Comparison of ENCODE assay signal across 8 mouse cellular contexts in genomic region chr5:31290521-31291360, GRCm38 (mm10). TPM values are rescaled to one million over a fixed set of nuclear protein-coding genes. Genes with fewer than 3 reads are reported as not detected.
A peak's percentile ranks its signal among the peaks of the same experiment; 100 is the strongest.
DNase-seq lines count a peak whose midpoint lies in the region; ATAC-seq and TF ChIP-seq lines count a peak whose summit lies in the region.

Gene Ift172 (minus strand): TSS chr5:31291116.

- no peaks in the 10 kb centered on the region for H3K9me3 ChIP-seq in E14TG2a.4 (ENCODE audit: low read length)
- H3K9me3 ChIP-seq in forebrain, embryonic 12.5 days = no peaks in the 10 kb centered on the region
- H3K9me3 ChIP-seq in heart, postnatal 0 days (replicated peaks; ENCODE audit: control insufficient read depth, low read length) = no peaks in the 10 kb centered on the region
- no peaks in the 10 kb centered on the region for H3K9me3 ChIP-seq in liver, embryonic 16.5 days (replicated peaks; ENCODE audit: control insufficient read depth, low read length)
- no peaks in the 10 kb centered on the region for H3K9me3 ChIP-seq in neural tube, embryonic 13.5 days

- peak; percentile 91 for ATAC-seq in forebrain, embryonic 12.5 days (ENCODE audit: low FRiP score)
- ATAC-seq in heart, postnatal 0 days (ENCODE audit: insufficient read depth, low read depth) = peak; percentile 99
- peak; percentile 98 for ATAC-seq in liver, embryonic 16.5 days (ENCODE audit: low read depth)
- ATAC-seq in neural tube, embryonic 13.5 days (ENCODE audit: low read depth) = peak; percentile 89

- H3K4me3 ChIP-seq in E14TG2a.4 (replicated peaks; ENCODE audit: low read length) = peak within 1 kb of the TSS; percentile 79
- H3K4me3 ChIP-seq in forebrain, embryonic 12.5 days (replicated peaks) = peak within 1 kb of the TSS; percentile 45
- peak within 1 kb of the TSS; percentile 59 for H3K4me3 ChIP-seq in heart, postnatal 0 days (ENCODE audit: low read depth, low read length)
- H3K4me3 ChIP-seq in liver, embryonic 16.5 days (ENCODE audit: low read depth, low read length) = peak within 1 kb of the TSS; percentile 66
- peak within 1 kb of the TSS; percentile 53 for H3K4me3 ChIP-seq in neural tube, embryonic 13.5 days
- peak within 1 kb of the TSS; percentile 83 for H3K4me3 ChIP-seq in testis, adult 2 months (ENCODE audit: control insufficient read depth, low read depth, low read length)

- H3K4me2 ChIP-seq in forebrain, embryonic 12.5 days = peak within 1 kb of the TSS; percentile 65
- H3K4me2 ChIP-seq in heart, postnatal 0 days (ENCODE audit: low read depth, low read length) = peak within 1 kb of the TSS; percentile 78
- peak within 1 kb of the TSS; percentile 90 for H3K4me2 ChIP-seq in liver, embryonic 16.5 days (ENCODE audit: low read depth, low read length)
- peak within 1 kb of the TSS; percentile 84 for H3K4me2 ChIP-seq in neural tube, embryonic 13.5 days

- no peak for TF ChIP-seq CTCF in E14TG2a.4 (conservative IDR thresholded peaks at IDR 0.05; ENCODE audit: low read length)
- no peak for TF ChIP-seq CTCF in heart, postnatal 0 days (IDR thresholded peaks at IDR 0.05; ENCODE audit: low read depth)
- no peak for TF ChIP-seq CTCF in testis, adult 2 months (IDR thresholded peaks at IDR 0.05; ENCODE audit: control insufficient read depth, insufficient read depth, insufficient replicate concordance, low read depth, low read length)

- WGBS in forebrain, embryonic 12.5 days = 3% methylated on average over 45 of the region's 45 CpGs
- WGBS in heart, postnatal 0 days = 2% methylated on average over 45 of the region's 45 CpGs
- WGBS in liver, embryonic 16.5 days (ENCODE audit: insufficient replicate concordance) = 2% methylated on average over 45 of the region's 45 CpGs
- WGBS in neural tube, embryonic 13.5 days = 3% methylated on average over 45 of the region's 45 CpGs

- peak; percentile 97 for TF ChIP-seq POLR2A in testis, adult 2 months (IDR thresholded peaks at IDR 0.05; ENCODE audit: control insufficient read depth, low read depth, low read length)

- H3K36me3 ChIP-seq in E14TG2a.4 (ENCODE audit: insufficient read depth, low read length) = peaks cover 28% of the 10 kb centered on the region
- peaks cover 22% of the 10 kb centered on the region for H3K36me3 ChIP-seq in forebrain, embryonic 12.5 days (replicated peaks)
- H3K36me3 ChIP-seq in heart, postnatal 0 days (replicated peaks; ENCODE audit: control insufficient read depth, insufficient read depth, low read length) = peaks cover 13% of the 10 kb centered on the region
- no peaks in the 10 kb centered on the region for H3K36me3 ChIP-seq in liver, embryonic 16.5 days (ENCODE audit: control insufficient read depth, insufficient read depth)
- peaks cover 33% of the 10 kb centered on the region for H3K36me3 ChIP-seq in neural tube, embryonic 13.5 days
- H3K36me3 ChIP-seq in testis, adult 2 months (ENCODE audit: control insufficient read depth, insufficient read depth, low read length) = peaks cover 2% of the 10 kb centered on the region

- no peak for TF ChIP-seq EP300 in heart, postnatal 0 days (IDR thresholded peaks at IDR 0.05; ENCODE audit: low read depth)

- peak within 1 kb of the TSS; percentile 55 for H3K9ac ChIP-seq in forebrain, embryonic 12.5 days
- H3K9ac ChIP-seq in heart, postnatal 0 days (replicated peaks; ENCODE audit: low read depth, low read length) = peak within 1 kb of the TSS; percentile 46
- peak within 1 kb of the TSS; percentile 69 for H3K9ac ChIP-seq in liver, embryonic 16.5 days (ENCODE audit: low read depth, low read length)
- H3K9ac ChIP-seq in neural tube, embryonic 13.5 days = peak within 1 kb of the TSS; percentile 74

- peak; percentile 98 for DNase-seq in c-Kit-positive CD71-positive TER-119-positive erythroid progenitor cells, embryonic 14.5 days (ENCODE audit: low spot score)
- DNase-seq in heart, postnatal 0 days (ENCODE audit: low spot score) = peak; percentile 99
- peak; percentile 97 to 98 for DNase-seq in kidney, postnatal 4 days

- peak within 1 kb of the TSS; percentile 80 for H3K27ac ChIP-seq in forebrain, embryonic 12.5 days
- H3K27ac ChIP-seq in heart, postnatal 0 days (ENCODE audit: low read depth) = peak within 1 kb of the TSS; percentile 73
- peak within 1 kb of the TSS; percentile 77 for H3K27ac ChIP-seq in liver, embryonic 16.5 days (ENCODE audit: low read length)
- H3K27ac ChIP-seq in neural tube, embryonic 13.5 days (replicated peaks) = peak within 1 kb of the TSS; percentile 89
- peak within 1 kb of the TSS; percentile 73 for H3K27ac ChIP-seq in testis, adult 2 months (ENCODE audit: control insufficient read depth, insufficient read depth, low read depth, low read length)

- H3K4me1 ChIP-seq in E14TG2a.4 (replicated peaks; ENCODE audit: low read depth, low read length) = peaks cover 30% of the 10 kb centered on the region
- peaks cover 34% of the 10 kb centered on the region for H3K4me1 ChIP-seq in forebrain, embryonic 12.5 days
- H3K4me1 ChIP-seq in heart, postnatal 0 days (ENCODE audit: control insufficient read depth, insufficient read depth) = peaks cover 5% of the 10 kb centered on the region; the same call in 1 of the 2 replicates
- H3K4me1 ChIP-seq in liver, embryonic 16.5 days (ENCODE audit: control insufficient read depth, low read depth, low read length) = peaks cover 15% of the 10 kb centered on the region
- H3K4me1 ChIP-seq in neural tube, embryonic 13.5 days (replicated peaks) = peaks cover 43% of the 10 kb centered on the region
- H3K4me1 ChIP-seq in testis, adult 2 months (ENCODE audit: control insufficient read depth, insufficient read depth, low read length) = peaks cover 18% of the 10 kb centered on the region

- peaks cover 22% of the 10 kb centered on the region for H3K27me3 ChIP-seq in E14TG2a.4 (ENCODE audit: insufficient read depth, low read length)
- no peaks in the 10 kb centered on the region for H3K27me3 ChIP-seq in forebrain, embryonic 12.5 days
- H3K27me3 ChIP-seq in heart, postnatal 0 days (ENCODE audit: control insufficient read depth, insufficient read depth, low read length) = no peaks in the 10 kb centered on the region
- peaks cover 15% of the 10 kb centered on the region for H3K27me3 ChIP-seq in liver, embryonic 16.5 days (ENCODE audit: control insufficient read depth, insufficient read depth, low read depth, low read length)
- H3K27me3 ChIP-seq in neural tube, embryonic 13.5 days = no peaks in the 10 kb centered on the region
- no peaks in the 10 kb centered on the region; the same call in 1 of the 2 replicates for H3K27me3 ChIP-seq in testis, adult 2 months (ENCODE audit: control insufficient read depth, insufficient read depth, low read length)

RNA-seq across cellular contexts. Expression of gene Ift172, which starts in this region (rescaled TPM):
- polyA plus RNA-seq in forebrain, embryonic 12.5 days (2016; fragmentation: Nextera tagmentation; extraction: Ambion mirVana) = 46.1 and 47.8 TPM in 2 replicates
- total RNA-seq in heart, postnatal 0 days (2014; rRNA removed; ENCODE audit: low replicate concordance) = 30.3 and 40.9 TPM in 2 replicates
- polyA plus RNA-seq in heart, postnatal 0 days (2015; fragmentation: Nextera tagmentation; extraction: Ambion mirVana) = 14.6 and 16.5 TPM in 2 replicates
- polyA plus RNA-seq in liver, embryonic 16.5 days (2015; fragmentation: Nextera tagmentation; extraction: Ambion mirVana) = 4.5 and 5.1 TPM in 2 replicates
- 33.3 and 36.7 TPM in 2 replicates for polyA plus RNA-seq in neural tube, embryonic 13.5 days (2015; fragmentation: Nextera tagmentation; extraction: Ambion mirVana)
- polyA plus RNA-seq in testis, adult 2 months (2012; rRNA removed) = 439 and 454 TPM in 2 replicates

Comparison
In these comparisons a context has a peak if more than half of its experiments do, and no peak if none do; other contexts are left out.
1. Peak in every context shown above with its lines: DNase-seq, ATAC-seq, H3K4me3 ChIP-seq and H3K27ac ChIP-seq.